Mouse (Mus musculus) bone marrow, adult 2 months (tissue): Measurements from ENCODE around the gene Tbc1d2. TPM values are rescaled to one million over a fixed set of nuclear protein-coding genes. Genes with fewer than 3 reads are reported as not detected.
"Not testable (repeated sequence)": the region's sequence is repeated elsewhere in the genome, so short reads cannot be mapped to it uniquely, and the experiment has no call there.

ENCODE experiments used
- H3K27ac ChIP-seq: fragments of 200-500 bp; 2 replicates; pipeline ENCODE4 v1.5.1; 2012; ENCODE audit warnings: low read depth, mild to moderate bottlenecking, control low read depth, inconsistent platforms, low read length; ENCODE audit not compliant: control insufficient read depth, poor library complexity, insufficient read depth
- H3K4me1 ChIP-seq: fragments of 200-500 bp; 2 replicates; pipeline ENCODE4 v1.6.1; 2011; ENCODE audit warnings: low read length; ENCODE audit not compliant: control insufficient read depth, insufficient read depth
- H3K4me3 ChIP-seq: fragments of 200-500 bp; replicated peaks from 2 replicates; pipeline ENCODE3; 2011; ENCODE audit warnings: mild to moderate bottlenecking, low read depth, low read length, control low read depth; ENCODE audit not compliant: control insufficient read depth
- CTCF ChIP-seq: fragments of 200-500 bp; IDR thresholded peaks from 2 replicates; pipeline ENCODE4 v1.5.1; 2011; ENCODE audit warnings: low read length, control low read depth; ENCODE audit not compliant: control insufficient read depth, insufficient read depth
- POLR2A ChIP-seq: fragments of 200-500 bp; IDR thresholded peaks from 2 replicates; pipeline ENCODE4 v1.6.1; 2011; ENCODE audit warnings: low read depth, mild to moderate bottlenecking, control low read depth, low read length, borderline replicate concordance; ENCODE audit not compliant: control insufficient read depth
- WGBS: fragments of 180-500 bp; shearing (Covaris S2); methylation state at CpG from one replicate; pipeline ENCODE4 v1.1.7; 2018; 5-methylcytosine and 5-hydroxymethylcytosine counted together
- polyA plus RNA-seq: library from polyadenylated mRNA; stranded (reverse); fragments of >200 nt; gene quantifications from 2 replicates; pipeline ENCODE4 v1.2.4, GENCODE M21; 2011; ENCODE audit warnings: low replicate concordance; ENCODE audit not compliant: missing spikeins, insufficient read depth, insufficient read length

The Tbc1d2 gene
- polyA plus RNA-seq, 1 experiment: 4.6 TPM

- H3K27ac ChIP-seq: peak overlapping the region; percentile 28
- peaks cover 12% of the 10 kb centered on the region for H3K4me1 ChIP-seq
- WGBS: 43% methylated on average over 13 of the region's 13 CpGs
- TF ChIP-seq CTCF: no peak
- TF ChIP-seq POLR2A: no peak
- no peak overlapping the region for H3K4me3 ChIP-seq
These were observed 64.8 kb downstream of the Tbc1d2 start for GRCm38 (mm10) chr4:46585041-46585810.

GRCm38 (mm10) chr4:46584536-46584935 lies 65.5 kb downstream of the Tbc1d2 start:
- 15% methylated on average over 3 of the region's 3 CpGs for WGBS
- H3K4me1 ChIP-seq: peaks cover 10% of the 10 kb centered on the region
- peak overlapping the region; percentile 28; the same call in 1 of the 2 replicates for H3K27ac ChIP-seq
- H3K4me3 ChIP-seq: not testable (repeated sequence)

GRCm38 (mm10) chr4:46584084-46584483 lies 65.9 kb downstream of the Tbc1d2 start:
- peaks cover 10% of the 10 kb centered on the region for H3K4me1 ChIP-seq
- 19% methylated on average over 2 of the region's 6 CpGs for WGBS
- H3K4me3 ChIP-seq, H3K27ac ChIP-seq: not testable (repeated sequence)

GRCm38 (mm10) chr4:46582024-46582423 lies 68.0 kb downstream of the Tbc1d2 start:
- not testable (repeated sequence) for H3K27ac ChIP-seq, H3K4me3 ChIP-seq
- 55% methylated on average over 9 of the region's 9 CpGs for WGBS
- H3K4me1 ChIP-seq: peaks cover 10% of the 10 kb centered on the region

GRCm38 (mm10) chr4:46581577-46581976 lies 68.4 kb downstream of the Tbc1d2 start:
- H3K27ac ChIP-seq, H3K4me3 ChIP-seq: not testable (repeated sequence)
- peaks cover 10% of the 10 kb centered on the region for H3K4me1 ChIP-seq
- WGBS: 93% methylated on average over 22 of the region's 22 CpGs

- H3K4me3 ChIP-seq, H3K27ac ChIP-seq, H3K4me1 ChIP-seq: not testable (repeated sequence)
- 77% methylated on average over 15 of the region's 15 CpGs for WGBS
These were observed 69.2 kb downstream of the Tbc1d2 start for GRCm38 (mm10) chr4:46580799-46581243.

- not testable (repeated sequence) for H3K27ac ChIP-seq, H3K4me3 ChIP-seq, H3K4me1 ChIP-seq
- 82% methylated on average over 8 of the region's 8 CpGs for WGBS
These were observed 71.1 kb downstream of the Tbc1d2 start for GRCm38 (mm10) chr4:46578796-46579346.

- no peak overlapping the region for H3K4me3 ChIP-seq
- H3K4me1 ChIP-seq: peaks cover 3% of the 10 kb centered on the region; the same call in 1 of the 2 replicates
- TF ChIP-seq CTCF (no peak), POLR2A (no peak)
- H3K27ac ChIP-seq: no peak overlapping the region
- WGBS: 66% methylated on average over 1 of the region's 1 CpGs
These were observed 71.8 kb downstream of the Tbc1d2 start for GRCm38 (mm10) chr4:46578228-46578627.

GRCm38 (mm10) chr4:46575509-46576284 lies 74.3 kb downstream of the Tbc1d2 start:
- H3K4me1 ChIP-seq, H3K27ac ChIP-seq, H3K4me3 ChIP-seq: not testable (repeated sequence)
- 9% methylated on average over 6 of the region's 10 CpGs for WGBS
